In genomic region chr10:123148025-123148814, GRCm38 (mm10) we compare ENCODE assay signal across 14 mouse cellular contexts. TPM values are rescaled to one million over a fixed set of nuclear protein-coding genes. Genes with fewer than 3 reads are reported as not detected.
A peak's percentile ranks its signal among the peaks of the same experiment; 100 is the strongest.
DNase-seq lines count a peak whose midpoint lies in the region; ATAC-seq and TF ChIP-seq lines count a peak whose summit lies in the region.
"Had no signal": no experiment of that assay in that cellular context is flagged by ENCODE, and none has a peak within 500 bp of the region (broad histone marks: within the 10 kb centered on the region; RNA-seq: fewer than 3 reads in every experiment).

No protein-coding gene starts in this region.

- peak; percentile 52 for DNase-seq in gastrocnemius, adult 2 months
- DNase-seq in gastrocnemius, postnatal 25 days, result no peak
- no peak for DNase-seq in liver, embryonic 11.5 days (ENCODE audit: low spot score)
- DNase-seq in liver, result no peak
- no peak for DNase-seq in stomach, postnatal 0 days (ENCODE audit: low spot score)
- DNase-seq in T-cell, adult 2 months (ENCODE audit: low spot score), result no peak
- DNase-seq: cerebellum, adult 9-11 months; lung, embryonic 14.5 days; spleen, adult 18-20 months had no signal

- H3K4me1 ChIP-seq in liver, embryonic 11.5 days (replicated peaks; ENCODE audit: control insufficient read depth, insufficient read depth, low read length), result no peaks in the 10 kb centered on the region
- H3K4me1 ChIP-seq in stomach, postnatal 0 days (replicated peaks; ENCODE audit: control insufficient read depth, insufficient read depth), result no peaks in the 10 kb centered on the region
- H3K4me1 ChIP-seq: forebrain, embryonic 12.5 days had no signal

- no peaks in the 10 kb centered on the region for H3K27me3 ChIP-seq in liver, embryonic 11.5 days (replicated peaks; ENCODE audit: control insufficient read depth, insufficient read depth, low read length)
- no peaks in the 10 kb centered on the region for H3K27me3 ChIP-seq in stomach, postnatal 0 days (ENCODE audit: control insufficient read depth, insufficient read depth, low read length)
- H3K27me3 ChIP-seq: forebrain, embryonic 12.5 days; intestine, embryonic 15.5 days; limb, embryonic 13.5 days had no signal

- H3K9me3 ChIP-seq in liver, embryonic 11.5 days (ENCODE audit: control insufficient read depth, low read length), result no peaks in the 10 kb centered on the region
- no peaks in the 10 kb centered on the region for H3K9me3 ChIP-seq in stomach, postnatal 0 days (ENCODE audit: control insufficient read depth, low read length)
- H3K9me3 ChIP-seq: forebrain, embryonic 12.5 days; intestine, embryonic 15.5 days; limb, embryonic 13.5 days had no signal

- intact Hi-C loops in gastrocnemius, adult 2 months (cut with DNase I), result loop anchor here (2.0 kb wide), 1 partner anchor 23 kb away; no protein-coding TSS in a partner anchor

- no peak overlapping the region for H3K9ac ChIP-seq in liver, embryonic 11.5 days (ENCODE audit: low read depth, low read length)
- no peak overlapping the region for H3K9ac ChIP-seq in stomach, postnatal 0 days (ENCODE audit: low read length)
- H3K9ac ChIP-seq: forebrain, embryonic 12.5 days; intestine, embryonic 15.5 days; limb, embryonic 13.5 days; lung, embryonic 14.5 days had no signal

- H3K4me3 ChIP-seq in gastrocnemius, adult 2 months, result peak overlapping the region; percentile 60; the same call in 1 of the 2 replicates
- no peak overlapping the region for H3K4me3 ChIP-seq in liver, embryonic 11.5 days (ENCODE audit: low read depth, low read length)
- H3K4me3 ChIP-seq in stomach, postnatal 0 days (ENCODE audit: low read depth, low read length), result no peak overlapping the region
- H3K4me3 ChIP-seq: forebrain, embryonic 12.5 days; intestine, embryonic 15.5 days; left cerebral cortex, adult 2 months; limb, embryonic 13.5 days had no signal

- WGBS in liver, embryonic 11.5 days, result 79% methylated on average over 4 of the region's 4 CpGs
- 49% methylated on average over 4 of the region's 4 CpGs for WGBS in stomach, postnatal 0 days

- no peak for TF ChIP-seq EP300 in stomach, postnatal 0 days (optimal IDR thresholded peaks at IDR 0.05)

- 0 out of 2 replicates have a peak, but pooled peaks have one; percentile 10 for ATAC-seq in liver, embryonic 11.5 days (replicated peaks; ENCODE audit: low FRiP score)
- ATAC-seq in erythroblast, adult 5-6 weeks (replicated peaks; ENCODE audit: low FRiP score, poor library complexity, severe bottlenecking), result 0 out of 2 replicates have a peak, but pooled peaks have one; percentile 28
- no peak for ATAC-seq in stomach, postnatal 0 days (ENCODE audit: low FRiP score, low TSS enrichment)

- TF ChIP-seq CTCF in gastrocnemius, adult 2 months (IDR thresholded peaks at IDR 0.05), result no peak
- no peak for TF ChIP-seq CTCF in stomach, postnatal 0 days (IDR thresholded peaks at IDR 0.05; ENCODE audit: low read depth)

- H3K4me2 ChIP-seq in liver, embryonic 11.5 days, result no peak overlapping the region
- H3K4me2 ChIP-seq in stomach, postnatal 0 days (replicated peaks; ENCODE audit: low read depth), result no peak overlapping the region
- H3K4me2 ChIP-seq: forebrain, embryonic 12.5 days; intestine, embryonic 15.5 days; limb, embryonic 13.5 days; lung, embryonic 14.5 days had no signal

- H3K36me3 ChIP-seq in liver, embryonic 11.5 days (ENCODE audit: control insufficient read depth, insufficient read depth, low read length), result peaks cover 10% of the 10 kb centered on the region
- H3K36me3 ChIP-seq in stomach, postnatal 0 days (ENCODE audit: control insufficient read depth, insufficient read depth, low read length), result peaks cover 3% of the 10 kb centered on the region; the same call in 1 of the 2 replicates

- H3K27ac ChIP-seq in gastrocnemius, adult 2 months, result peak overlapping the region; percentile 77
- H3K27ac ChIP-seq in liver, embryonic 11.5 days (ENCODE audit: low read depth, low read length), result no peak overlapping the region
- 0 out of 2 replicates have a peak overlapping the region, but pooled peaks have one; percentile 46 for H3K27ac ChIP-seq in stomach, postnatal 0 days (replicated peaks)
- H3K27ac ChIP-seq: forebrain, embryonic 12.5 days; intestine, embryonic 15.5 days; limb, embryonic 13.5 days had no signal

RNA-seq across cellular contexts. Expression of gene Usp15, which starts 48.6 kb away (rescaled TPM):
- total RNA-seq in gastrocnemius, adult 2 months (2021), result 100 to 1,000 TPM; 171 to 187 TPM
- 100 to 1,000 TPM; 133 to 158 TPM for total RNA-seq in gastrocnemius, postnatal 25 days (2021)
- 139 and 159 TPM in 2 replicates for polyA plus RNA-seq in liver, embryonic 11.5 days (2014; fragmentation: Nextera tagmentation; extraction: Ambion mirVana)
- 421 and 430 TPM in 2 replicates for total RNA-seq in erythroblast, adult 5-6 weeks (2015; ENCODE audit: low replicate concordance)
- 1,103 and 1,309 TPM in 2 replicates for total RNA-seq in erythroblast, adult 5-6 weeks (2017; ENCODE audit: low replicate concordance)
- polyA plus RNA-seq in stomach, postnatal 0 days (2015; fragmentation: Nextera tagmentation; extraction: Ambion mirVana), result 55.7 and 55.9 TPM in 2 replicates
